Mouse (Mus musculus) embryonic facial prominence, embryonic 10.5 days (tissue): ENCODE data around the gene Bbof1. TPM values are rescaled to one million over a fixed set of nuclear protein-coding genes. Genes with fewer than 3 reads are reported as not detected.

Experiments used
- polyA plus RNA-seq: library from polyadenylated mRNA; unstranded; fragments of >200 nt; fragmentation: Nextera tagmentation; extraction: Ambion mirVana; gene quantifications from 2 replicates; pipeline ENCODE4 v1.2.1, GENCODE M21; 2016

Bbof1 gene
- polyA plus RNA-seq, 1 experiment from 2014 or later: 0.80 TPM

Other genes starting within 250 kb of the Bbof1 start
- 7.3 and 8.2 TPM in 2 replicates for gene Elmsan1, start 190.2 kb upstream of the Bbof1 start, polyA plus RNA-seq
- gene Ptgr2, start 123.8 kb upstream of the Bbof1 start, polyA plus RNA-seq: 16.5 and 16.6 TPM in 2 replicates
- 116 and 119 TPM in 2 replicates for gene Zfp410, start 92.2 kb upstream of the Bbof1 start, polyA plus RNA-seq
- gene Coq6, start 47.4 kb upstream of the Bbof1 start, polyA plus RNA-seq: 44.8 and 44.9 TPM in 2 replicates
- gene Fam161b, start 47.2 kb upstream of the Bbof1 start, polyA plus RNA-seq: 4.0 and 4.7 TPM in 2 replicates
- gene Entpd5, start within 50 bp of the Bbof1 start, polyA plus RNA-seq: 8.1 and 10.0 TPM in 2 replicates
- gene Rnf113a2, start 8.1 kb downstream of the Bbof1 start, polyA plus RNA-seq: 23.3 and 24.6 TPM in 2 replicates
- gene Aldh6a1, start 41.9 kb downstream of the Bbof1 start, polyA plus RNA-seq: 16.0 and 18.2 TPM in 2 replicates
- 28.4 and 28.6 TPM in 2 replicates for gene Lin52, start 42.4 kb downstream of the Bbof1 start, polyA plus RNA-seq
- gene Vsx2, start 160.7 kb downstream of the Bbof1 start, polyA plus RNA-seq: 2.8 and 3.2 TPM in 2 replicates
- 12.7 and 13.6 TPM in 2 replicates for gene Abcd4, start 208.3 kb downstream of the Bbof1 start, polyA plus RNA-seq
- not detected in 2 replicates for gene Vrtn, start 231.9 kb downstream of the Bbof1 start, polyA plus RNA-seq